ENCODE assay signal across 9 mouse cellular contexts in the genomic region with DNA sequence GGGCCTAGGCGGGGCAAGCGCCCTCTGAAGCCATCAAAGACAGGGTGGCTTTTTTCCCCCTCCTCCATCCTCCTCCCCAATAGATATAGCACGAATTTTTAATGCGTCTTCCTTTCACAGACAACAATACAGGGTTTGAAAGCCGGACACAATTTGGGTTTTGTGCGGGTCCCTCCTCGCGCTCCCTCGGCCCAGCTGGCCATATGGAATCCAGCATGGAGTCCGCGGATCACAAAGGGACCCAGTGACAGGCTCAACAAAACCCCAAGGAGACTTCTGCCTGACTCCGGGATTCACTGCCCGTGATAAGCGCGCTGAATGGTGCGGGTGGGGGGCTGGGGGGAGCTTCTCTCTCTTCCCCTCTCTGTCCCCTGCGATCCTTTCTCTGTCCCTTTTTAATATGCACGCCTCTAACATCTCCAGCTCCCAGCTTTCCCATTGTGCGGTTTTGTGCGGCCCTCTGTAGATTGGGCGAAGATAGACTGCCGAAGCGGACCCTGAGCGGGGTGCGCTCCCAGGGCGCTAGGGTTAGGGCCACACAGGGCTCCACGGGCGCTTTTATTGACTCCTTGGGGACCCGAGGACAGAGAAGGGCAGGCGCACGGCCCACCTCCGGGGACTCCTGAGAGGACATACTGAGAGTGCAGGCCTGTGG. TPM values are rescaled to one million over a fixed set of nuclear protein-coding genes. Genes with fewer than 3 reads are reported as not detected.
DNase-seq lines count a peak whose midpoint lies in the region; ATAC-seq and TF ChIP-seq lines count a peak whose summit lies in the region.
"Had no signal": no experiment of that assay in that cellular context is flagged by ENCODE, and none has a peak within 500 bp of the region (broad histone marks: within the 10 kb centered on the region; RNA-seq: fewer than 3 reads in every experiment).

No protein-coding gene starts in this region.

- H3K4me2 ChIP-seq in hindbrain, embryonic 13.5 days = peak overlapping the region; percentile 33
- H3K4me2 ChIP-seq in midbrain, embryonic 12.5 days (replicated peaks) = peak overlapping the region; percentile 42

- H3K9me3 ChIP-seq in hindbrain, embryonic 13.5 days = no peaks in the 10 kb centered on the region
- no peaks in the 10 kb centered on the region for H3K9me3 ChIP-seq in midbrain, embryonic 12.5 days

- TF ChIP-seq CTCF in brain, embryonic 14.5 days (IDR thresholded peaks at IDR 0.05; ENCODE audit: borderline replicate concordance, extremely low read depth, insufficient read depth, insufficient read length) = no peak

- 1% methylated on average over 32 of the region's 32 CpGs for WGBS in hindbrain, embryonic 13.5 days
- WGBS in midbrain, embryonic 12.5 days = under 1% methylated on average over 32 of the region's 32 CpGs

- no peaks in the 10 kb centered on the region for H3K36me3 ChIP-seq in hindbrain, embryonic 13.5 days
- H3K36me3 ChIP-seq in midbrain, embryonic 12.5 days = no peaks in the 10 kb centered on the region

- H3K9ac ChIP-seq in hindbrain, embryonic 13.5 days = peak overlapping the region; percentile 11; the same call in 1 of the 2 replicates
- peak overlapping the region; percentile 24; the same call in 1 of the 2 replicates for H3K9ac ChIP-seq in midbrain, embryonic 12.5 days (replicated peaks)

- H3K27me3 ChIP-seq in hindbrain, embryonic 13.5 days = peaks cover 93% of the 10 kb centered on the region
- peaks cover 95% of the 10 kb centered on the region for H3K27me3 ChIP-seq in midbrain, embryonic 12.5 days

- peak overlapping the region; percentile 19 for H3K27ac ChIP-seq in hindbrain, embryonic 13.5 days
- peak overlapping the region; percentile 57 for H3K27ac ChIP-seq in midbrain, embryonic 12.5 days (replicated peaks)

- peak; percentile 29; the same call in 1 of the 2 replicates for ATAC-seq in hindbrain, embryonic 13.5 days (ENCODE audit: low FRiP score)
- ATAC-seq in midbrain, embryonic 12.5 days (ENCODE audit: low FRiP score, low read depth) = peak; percentile 70

- TF ChIP-seq POLR2A in brain, embryonic 14.5 days (IDR thresholded peaks at IDR 0.05; ENCODE audit: borderline replicate concordance, extremely low read depth, insufficient read depth, insufficient read length, poor library complexity, severe bottlenecking) = no peak

- DNase-seq in cerebellum, adult 9-11 months = peak; percentile 47
- DNase-seq in cerebellum, adult 8-10 months = no peak
- peak; percentile 53 for DNase-seq in brain, embryonic 14.5 days (ENCODE audit: low read depth)
- DNase-seq in thymus, postnatal 10 days (ENCODE audit: low spot score in 2 of 2) = no peak
- DNase-seq in testis, postnatal 14 days (ENCODE audit: low spot score) = no peak
- no peak for DNase-seq in adrenal gland, adult (ENCODE audit: inconsistent age in 2 of 2, low spot score in 1 of 2)
- DNase-seq: lung, postnatal 10 days had no signal

- peaks cover 27% of the 10 kb centered on the region for H3K4me1 ChIP-seq in hindbrain, embryonic 13.5 days (replicated peaks)
- peaks cover 31% of the 10 kb centered on the region for H3K4me1 ChIP-seq in midbrain, embryonic 12.5 days

- H3K4me3 ChIP-seq in hindbrain, embryonic 13.5 days = 0 out of 2 replicates have a peak overlapping the region, but pooled peaks have one; percentile 4
- peak overlapping the region; percentile 37 for H3K4me3 ChIP-seq in midbrain, embryonic 12.5 days

RNA-seq across cellular contexts. Expression of a gene that starts 13.3 kb away (rescaled TPM):
- polyA plus RNA-seq in brain, embryonic 14.5 days (2012; rRNA removed) = 8.8 and 14.4 TPM in 2 replicates
- polyA plus RNA-seq in hindbrain, embryonic 13.5 days (2015; fragmentation: Nextera tagmentation; extraction: Ambion mirVana) = 1.4 and 2.6 TPM in 2 replicates
- polyA plus RNA-seq in midbrain, embryonic 12.5 days (2016; fragmentation: Nextera tagmentation; extraction: Ambion mirVana) = 9.3 and 14.2 TPM in 2 replicates

Comparison
In these comparisons a context has a peak if more than half of its experiments do, and no peak if none do; other contexts are left out.
1. DNase-seq: peak in cerebellum, adult 9-11 months (single experiment) and brain, embryonic 14.5 days (single experiment); none in cerebellum, adult 8-10 months (single experiment), thymus, postnatal 10 days (0 of 2), testis, postnatal 14 days (single experiment) and adrenal gland, adult (0 of 2).